Mouse (Mus musculus): Measurements from ENCODE around the gene Sfmbt2.
"Not testable (repeated sequence)": the region's sequence is repeated elsewhere in the genome, so short reads cannot be mapped to it uniquely, and the experiment has no call there.

Gene Sfmbt2

DNA sequence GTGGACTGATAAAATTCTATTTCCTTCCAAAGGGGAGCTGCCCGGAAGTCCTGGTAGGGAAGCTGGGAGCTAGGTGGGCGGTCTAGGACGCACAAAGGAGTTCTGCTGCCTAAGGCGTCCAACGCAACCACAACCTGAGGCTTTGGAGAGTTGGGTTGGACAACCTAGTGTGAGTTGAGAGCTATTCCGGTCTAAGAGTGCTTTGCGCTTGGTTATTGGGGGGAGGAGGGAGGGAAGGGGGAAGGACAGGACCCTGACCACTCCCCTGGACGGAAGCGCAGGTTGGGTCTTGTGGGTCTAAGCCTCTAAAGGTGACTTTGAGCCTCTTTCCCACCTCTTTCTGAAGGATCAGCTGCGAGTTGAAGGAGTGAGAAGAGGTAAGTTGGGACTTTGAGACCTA, at the start of gene Sfmbt2:
Gene Sfmbt2, plus strand, starts transcription at position 335 of the 400 bp plus-strand sequence.
- DNase-seq, result no peak

DNA sequence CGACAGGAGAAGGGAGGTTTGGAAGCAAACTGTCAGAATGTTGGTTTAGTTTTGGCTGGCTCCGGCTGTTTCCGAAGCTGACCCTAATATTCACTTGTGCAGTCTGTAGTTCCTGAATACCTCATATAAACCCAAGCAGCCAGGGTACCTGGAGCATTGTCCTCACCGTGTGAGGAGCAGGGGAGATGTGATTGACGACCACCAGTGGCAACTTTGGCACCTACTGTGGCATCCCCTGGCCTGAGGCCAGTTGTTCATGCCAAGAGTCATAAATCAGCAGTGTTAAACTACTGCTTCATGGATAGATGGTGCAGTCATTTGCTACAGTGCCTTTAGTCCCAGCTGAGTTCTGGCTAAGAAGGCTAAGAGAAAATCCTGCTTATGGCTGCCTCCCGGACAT, 49.2 kb upstream of the Sfmbt2 start:
- no peak for DNase-seq

DNA sequence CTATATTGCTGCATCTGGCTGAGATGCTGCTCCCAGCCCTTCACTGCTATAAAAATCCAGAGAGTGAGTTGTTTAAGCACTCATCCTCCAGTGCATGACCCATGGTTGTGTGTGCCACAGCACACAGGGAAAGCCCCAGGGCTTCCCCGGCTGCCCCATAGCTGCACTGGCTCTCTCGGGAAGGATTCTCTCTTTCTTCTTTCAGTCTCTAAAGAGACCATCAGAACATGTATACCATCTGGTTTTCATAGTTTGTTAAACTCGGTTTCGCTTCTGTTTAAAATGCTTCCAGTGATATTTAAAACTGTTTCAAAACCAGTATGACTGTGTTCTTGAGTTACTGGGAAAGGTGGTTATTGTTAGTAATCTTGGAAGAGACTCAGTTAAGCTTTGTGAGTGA, 47.1 kb upstream of the Sfmbt2 start:
- DNase-seq, result no peak

DNA sequence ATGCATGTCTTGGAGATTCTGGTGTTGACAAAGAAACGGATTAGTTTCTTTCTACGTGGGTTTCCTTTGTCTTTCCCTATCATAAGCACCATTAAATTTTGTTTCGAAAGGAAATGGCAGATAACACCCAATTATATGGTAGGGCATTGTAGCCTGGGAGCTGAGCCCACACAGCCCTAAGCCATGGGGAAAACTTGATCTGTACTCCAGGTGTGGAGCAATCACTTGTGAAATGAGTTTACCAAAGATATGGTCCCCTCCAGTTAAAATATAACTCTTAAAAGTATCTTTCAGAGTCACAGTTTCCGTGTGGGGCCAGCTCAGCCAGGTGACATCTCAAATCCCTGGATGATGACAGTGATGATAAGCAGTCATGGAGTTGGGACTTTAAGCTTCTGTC, 45.3 kb upstream of the Sfmbt2 start:
- DNase-seq, result no peak

DNA sequence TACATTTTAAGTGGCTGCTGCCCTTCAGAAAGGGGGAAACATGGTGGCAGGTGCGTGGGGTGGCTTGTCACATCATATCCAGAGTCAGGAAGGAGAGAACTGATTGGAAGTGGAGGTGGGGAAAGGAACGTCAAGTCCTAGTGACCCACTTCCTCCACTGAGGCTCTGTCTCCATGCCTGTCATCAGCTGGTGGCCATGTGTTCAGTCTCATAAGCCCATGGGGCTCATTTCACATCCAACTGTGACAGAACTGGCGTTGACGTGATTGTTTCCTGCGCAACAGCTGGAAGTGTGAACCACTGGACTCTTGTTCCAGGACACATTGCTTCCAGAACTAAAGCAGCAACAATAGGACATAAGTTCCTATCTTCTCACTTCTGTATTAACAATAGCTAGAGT, 40.1 kb upstream of the Sfmbt2 start:
- DNase-seq, result no peak

DNA sequence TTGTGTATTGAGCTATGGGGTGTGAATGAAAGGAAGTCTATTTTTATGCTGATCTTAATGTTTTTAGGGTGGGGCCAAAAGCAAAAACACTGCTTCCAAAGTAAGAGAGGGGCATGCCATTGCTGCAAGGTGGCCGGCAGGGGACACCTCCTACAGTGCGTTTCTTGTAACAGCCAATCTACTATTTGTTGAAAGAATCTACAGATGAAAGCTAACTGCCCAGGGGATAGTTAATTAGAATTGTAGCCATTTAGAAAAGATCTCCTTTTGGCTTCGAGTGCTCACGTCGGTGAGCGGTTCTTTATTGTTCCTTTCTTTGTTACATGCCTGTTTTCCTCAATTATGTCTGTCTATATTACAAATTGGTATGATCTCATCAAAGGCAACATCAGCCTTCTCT, 36.0 kb upstream of the Sfmbt2 start:
- no peak for DNase-seq

DNA sequence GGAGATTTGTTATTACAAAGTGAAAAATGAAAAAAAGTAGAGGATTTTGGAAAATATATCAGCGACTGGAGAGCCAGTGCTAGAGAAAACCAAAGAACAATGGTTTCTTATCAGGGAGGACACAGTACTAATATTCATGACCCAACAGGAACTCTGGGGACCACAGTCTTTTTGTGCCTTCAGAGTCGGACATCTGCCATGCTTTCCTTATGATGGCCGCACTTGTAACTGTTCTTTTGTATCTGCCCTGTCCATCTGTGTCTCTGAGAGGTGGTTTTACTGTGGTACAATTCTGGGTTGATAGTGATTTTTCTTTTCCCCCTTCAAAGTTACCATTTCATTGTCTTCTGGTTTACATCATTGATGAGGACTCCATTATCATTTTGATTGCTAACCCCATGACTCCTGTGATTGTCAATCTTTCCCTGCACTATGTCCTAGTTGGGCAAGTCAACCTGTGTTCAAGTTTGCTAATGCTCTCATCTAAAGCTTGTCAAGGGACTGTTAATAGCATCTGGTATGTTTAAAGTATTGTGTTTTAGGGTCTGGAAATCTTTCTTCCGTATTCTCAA, 35.2 kb upstream of the Sfmbt2 start:
- DNase-seq, result no peak

DNA sequence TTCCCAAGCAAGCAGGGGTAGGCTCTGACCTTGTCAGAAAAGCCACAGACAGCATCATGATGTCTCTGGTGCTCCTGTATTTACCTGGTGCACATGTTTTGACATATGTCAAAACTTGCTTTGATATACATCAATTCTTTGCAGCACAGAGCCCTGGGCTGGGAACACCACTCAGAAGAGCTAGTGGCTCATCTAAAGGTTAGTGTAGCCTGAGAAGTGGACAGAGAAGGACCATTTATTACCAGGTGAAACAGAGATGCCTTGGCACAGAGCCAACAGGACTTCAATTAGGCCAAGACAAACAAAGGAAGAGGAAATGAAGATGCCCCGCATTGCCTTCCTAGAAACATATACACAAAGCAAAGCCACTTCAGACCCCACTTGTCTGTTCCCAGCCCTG, 30.3 kb upstream of the Sfmbt2 start:
- DNase-seq, result no peak

DNA sequence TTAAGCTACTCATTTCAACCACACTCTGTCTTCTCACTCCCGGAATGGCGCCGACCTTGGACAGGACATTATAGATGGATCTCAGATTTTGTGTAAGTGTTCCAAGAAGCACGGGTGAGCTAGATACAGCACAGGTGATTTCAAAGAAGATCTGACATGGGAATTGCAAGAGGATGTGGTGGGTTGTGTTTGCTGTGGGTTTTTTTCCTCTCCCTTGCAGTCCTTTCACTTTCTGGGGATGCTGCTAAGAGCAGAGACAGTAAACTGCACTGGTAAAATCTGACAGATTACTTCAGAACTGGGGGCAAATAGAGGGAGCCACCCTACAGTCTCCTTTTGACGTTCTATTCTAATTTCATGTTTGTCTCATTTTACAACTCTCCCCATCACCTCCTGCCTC, 26.8 kb upstream of the Sfmbt2 start:
- DNase-seq, result no peak

DNA sequence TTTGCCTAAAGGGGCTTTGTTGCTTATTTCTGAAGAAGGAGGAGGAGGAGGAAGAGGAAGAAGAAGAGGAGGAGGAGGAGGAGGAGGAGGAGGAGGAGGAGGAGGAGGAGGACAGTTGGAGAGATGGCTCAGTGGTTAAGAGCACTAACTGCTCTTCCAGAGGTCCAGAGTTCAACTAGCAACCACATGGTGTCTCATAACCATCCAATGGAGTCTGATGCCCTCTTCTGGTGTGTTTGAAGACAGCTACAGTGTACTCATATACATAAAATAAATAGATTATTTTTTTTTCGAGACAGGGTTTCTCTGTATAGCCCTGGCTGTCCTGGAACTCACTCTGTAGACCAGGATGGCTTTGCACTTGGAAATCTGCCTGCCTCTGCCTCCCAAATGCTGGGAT, 26.2 kb upstream of the Sfmbt2 start:
- DNase-seq, result not testable (repeated sequence)

DNA sequence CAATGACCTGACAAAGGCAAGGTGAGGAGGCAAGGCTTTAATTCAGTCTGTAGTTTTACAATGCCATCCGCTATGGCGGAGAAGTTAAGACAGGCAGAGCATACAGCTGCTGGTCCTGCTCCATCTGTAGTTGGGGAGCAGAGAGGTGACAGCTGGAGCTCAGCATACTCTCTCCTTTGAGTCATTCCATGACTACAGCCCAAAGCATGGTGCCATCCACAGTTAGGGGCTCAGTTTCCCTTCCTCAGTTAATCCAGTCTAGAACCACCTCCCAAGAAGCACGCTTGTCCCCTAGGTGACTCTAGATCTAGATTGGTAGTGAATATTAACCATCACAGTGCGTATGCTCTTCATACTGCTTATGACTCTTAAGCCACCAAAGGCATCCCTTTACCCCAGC, 23.1 kb upstream of the Sfmbt2 start:
- DNase-seq, result no peak

DNA sequence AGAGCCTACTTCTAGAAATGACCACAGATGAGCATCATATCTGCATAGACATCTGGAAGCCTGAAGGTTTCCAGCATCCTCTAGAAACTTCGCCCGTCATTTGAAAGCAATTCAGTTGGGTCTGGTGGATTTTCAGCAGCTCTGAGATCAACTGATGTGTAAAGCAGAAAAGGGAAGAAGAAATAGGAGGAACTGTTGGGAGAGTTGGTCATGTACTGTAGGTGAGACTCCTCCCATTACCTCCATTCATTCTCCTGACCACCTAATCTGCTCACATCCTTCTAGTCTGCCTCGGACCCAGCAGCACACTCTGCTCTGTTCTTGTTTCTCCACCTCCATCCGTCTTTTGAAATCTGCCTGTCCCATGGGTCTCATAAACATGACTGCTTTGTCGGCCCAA, 22.3 kb upstream of the Sfmbt2 start:
- DNase-seq, result no peak

DNA sequence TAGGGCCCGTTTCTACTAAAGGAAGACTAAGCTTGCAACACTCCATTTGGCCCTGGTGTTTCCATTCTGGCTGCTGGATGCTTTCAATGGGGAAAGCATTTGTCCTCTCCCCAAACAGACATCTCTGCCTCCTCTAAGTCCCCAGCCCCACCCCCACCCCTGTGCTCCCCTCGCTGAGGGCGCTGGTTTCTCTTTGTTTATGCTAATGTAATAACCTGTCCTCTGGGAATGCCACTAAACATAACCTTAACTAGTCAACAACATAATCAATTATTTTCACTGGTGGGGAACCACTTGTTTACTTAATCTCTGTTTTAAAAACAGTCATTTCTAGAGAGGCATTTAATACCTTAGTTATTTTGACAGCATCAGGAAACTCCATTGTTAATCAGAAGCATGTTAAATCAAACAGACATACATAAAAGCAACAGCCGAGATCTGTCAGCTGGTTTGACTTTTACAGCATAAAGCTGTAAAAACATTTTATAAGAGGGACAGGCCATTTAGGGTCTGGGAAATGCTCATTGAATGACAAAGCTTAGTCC, 20.0 kb upstream of the Sfmbt2 start:
- no peak for DNase-seq

DNA sequence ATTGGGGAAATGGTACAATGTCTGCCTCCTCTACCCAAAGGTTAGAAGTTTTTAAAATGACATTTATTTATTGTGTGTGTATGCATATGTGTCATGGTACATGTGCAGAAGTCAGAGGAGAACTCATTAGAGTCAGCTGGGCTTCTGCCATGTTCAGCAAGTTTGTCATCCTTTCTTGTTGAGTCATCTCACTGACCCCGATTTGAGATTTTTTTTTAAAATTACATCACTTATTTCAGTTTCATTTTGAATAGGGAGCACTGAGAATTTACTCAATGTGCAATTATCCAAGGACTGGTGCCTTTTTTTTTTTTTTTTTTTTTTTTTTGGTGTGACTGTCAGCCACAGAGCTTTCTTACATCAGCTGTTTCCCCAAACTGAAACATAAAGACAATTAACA, 19.2 kb upstream of the Sfmbt2 start:
- DNase-seq, result no peak

DNA sequence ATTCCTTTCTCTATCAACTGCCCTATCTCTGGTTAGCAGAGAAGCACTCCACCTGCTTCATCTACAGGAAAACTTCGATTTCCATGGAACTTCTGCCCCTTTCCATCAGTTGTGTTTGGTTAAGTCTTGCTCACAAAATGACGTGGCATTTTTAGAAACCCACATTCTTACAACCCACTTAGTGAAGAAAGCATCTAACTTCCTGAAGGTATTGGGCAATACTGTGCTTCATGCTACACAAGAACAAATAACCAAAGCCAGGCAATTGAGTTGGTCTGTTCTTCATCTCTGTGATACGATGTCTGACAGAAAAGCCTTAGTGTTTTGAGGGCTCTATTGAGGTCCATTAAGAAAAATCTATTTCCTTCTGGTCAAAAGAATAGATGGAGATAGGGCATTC, 17.4 kb upstream of the Sfmbt2 start:
- DNase-seq, result no peak

DNA sequence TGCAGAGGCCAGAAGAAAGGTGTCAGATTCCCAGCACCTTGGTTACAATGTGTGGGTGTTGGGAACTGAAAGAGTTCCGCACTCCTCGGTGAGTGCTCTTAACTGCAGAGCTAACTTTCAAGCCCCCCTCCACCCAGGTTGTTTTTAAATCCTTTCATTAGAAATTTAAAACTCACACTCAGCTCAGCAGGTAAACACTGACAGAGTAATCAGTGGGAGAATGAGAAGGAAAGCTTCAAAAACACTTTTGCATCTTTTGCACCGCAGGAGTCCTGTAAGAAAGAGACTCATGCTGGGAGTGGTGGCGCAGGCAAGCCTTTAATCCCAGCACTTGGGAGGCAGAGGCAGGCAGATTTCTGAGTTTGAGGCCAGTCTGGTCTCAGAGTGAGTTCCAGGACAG, 16.4 kb upstream of the Sfmbt2 start:
- DNase-seq, result no peak

DNA sequence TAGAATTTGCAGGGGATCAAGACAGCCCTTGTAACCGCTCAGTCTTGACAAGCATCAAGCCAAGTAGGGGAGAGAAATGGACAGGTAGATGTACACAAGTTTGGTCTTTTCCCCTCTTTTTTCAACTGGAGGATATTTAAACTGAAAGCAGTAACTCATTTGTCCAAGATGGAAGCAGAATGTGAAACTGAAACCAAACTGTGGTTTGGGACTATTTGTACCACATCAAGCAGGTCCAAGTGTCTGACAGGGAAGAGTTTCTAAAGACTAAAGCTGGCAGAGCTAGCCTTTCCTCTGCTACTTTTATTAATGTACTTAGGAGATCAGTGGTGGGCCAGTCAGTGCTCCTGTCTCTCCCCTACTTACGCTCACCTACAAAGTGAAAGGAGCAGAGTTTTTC, 10.4 kb upstream of the Sfmbt2 start:
- DNase-seq, result no peak

DNA sequence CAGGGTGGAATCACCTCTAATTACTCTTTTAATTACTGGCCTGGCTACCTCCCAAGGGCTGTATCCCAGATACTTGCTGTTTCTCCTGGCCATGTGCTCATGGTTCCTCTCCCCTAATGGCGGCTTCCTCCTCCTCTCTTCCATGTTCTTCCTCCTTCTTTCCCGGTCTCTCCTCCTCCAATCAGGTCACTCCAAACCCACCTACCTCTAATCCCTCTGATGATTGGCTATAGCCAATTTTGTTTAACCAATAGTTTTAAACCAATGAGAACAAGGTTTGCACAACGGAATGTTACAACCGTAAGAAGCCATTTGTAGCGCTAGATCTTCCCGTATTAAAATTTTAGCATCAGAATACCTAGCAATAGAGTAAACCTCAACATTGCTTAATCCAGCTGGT, 5.2 kb upstream of the Sfmbt2 start:
- no peak for DNase-seq

DNA sequence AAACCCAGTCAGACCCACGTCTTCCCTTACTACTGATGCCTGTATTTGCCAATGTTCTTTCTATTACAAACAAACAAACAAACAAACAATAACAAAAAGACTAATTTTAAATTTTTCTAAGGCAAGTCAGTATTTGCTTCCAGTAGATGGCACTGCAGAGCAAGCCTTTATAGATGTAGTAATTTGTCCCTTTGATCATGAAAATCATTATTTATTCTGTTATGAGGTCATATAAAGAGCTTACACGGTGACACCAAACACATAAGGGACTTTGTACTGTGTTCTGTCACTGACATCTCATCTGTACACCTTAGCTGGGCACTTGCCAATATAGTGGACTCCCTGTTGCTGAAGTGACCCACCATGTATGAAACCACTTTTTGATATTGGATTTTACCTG, 4.0 kb upstream of the Sfmbt2 start:
- no peak for DNase-seq

DNA sequence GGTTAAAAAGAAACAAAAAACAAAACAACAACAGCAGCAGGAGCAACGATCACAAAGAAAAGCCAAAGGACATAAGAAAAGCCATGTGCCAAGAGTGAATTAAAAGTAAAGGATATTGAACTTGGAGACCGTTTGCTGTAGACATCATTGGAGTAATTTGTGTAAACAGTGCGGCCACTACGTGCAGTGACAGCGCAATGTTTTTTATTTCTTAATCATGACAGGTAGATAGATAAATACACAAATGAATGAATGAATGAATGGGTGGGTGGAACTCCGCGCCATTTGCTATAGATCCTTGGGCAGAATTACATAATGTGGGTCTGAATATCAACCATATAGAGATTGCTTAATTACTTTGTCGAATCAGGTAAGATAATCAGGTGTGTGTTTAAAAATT, 634 bp upstream of the Sfmbt2 start:
- no peak for DNase-seq

DNA sequence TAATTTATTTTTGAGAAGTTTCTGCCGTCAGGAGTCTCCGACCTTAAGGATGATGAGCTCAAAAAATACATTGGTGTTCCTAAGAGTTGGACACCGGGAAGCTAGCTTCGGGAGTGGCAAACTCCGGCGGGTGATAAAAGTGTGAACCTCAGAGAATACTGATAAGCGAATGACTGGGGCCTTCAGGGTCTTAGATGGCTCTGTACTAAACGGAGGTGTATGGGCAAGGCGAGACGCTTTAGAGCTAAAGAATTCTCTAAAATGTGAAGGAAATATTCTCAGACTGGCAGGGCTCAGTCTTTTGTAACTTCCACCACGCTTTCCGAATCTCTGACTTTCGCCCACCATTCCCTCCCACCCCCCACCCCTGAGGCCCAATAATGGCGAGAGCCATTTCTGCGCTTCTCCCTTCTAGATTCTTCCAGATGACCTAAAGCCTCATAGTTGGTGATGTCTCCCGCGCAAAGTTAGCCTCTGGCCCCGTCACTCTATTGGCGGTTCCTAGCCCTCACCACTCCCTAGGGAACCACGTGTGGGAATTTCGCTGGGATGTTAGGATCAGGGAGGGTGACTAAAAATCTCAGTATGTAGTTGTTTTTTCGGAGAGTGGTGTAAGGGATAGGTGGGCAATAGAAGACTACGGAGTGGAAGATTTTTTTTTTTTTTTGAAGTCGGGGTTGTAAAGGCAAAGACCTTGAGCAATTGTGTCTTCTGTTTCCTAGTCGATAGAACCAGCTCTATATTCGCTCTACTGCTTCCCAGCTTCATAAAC, 563 bp downstream of the Sfmbt2 start:
- no peak for DNase-seq

DNA sequence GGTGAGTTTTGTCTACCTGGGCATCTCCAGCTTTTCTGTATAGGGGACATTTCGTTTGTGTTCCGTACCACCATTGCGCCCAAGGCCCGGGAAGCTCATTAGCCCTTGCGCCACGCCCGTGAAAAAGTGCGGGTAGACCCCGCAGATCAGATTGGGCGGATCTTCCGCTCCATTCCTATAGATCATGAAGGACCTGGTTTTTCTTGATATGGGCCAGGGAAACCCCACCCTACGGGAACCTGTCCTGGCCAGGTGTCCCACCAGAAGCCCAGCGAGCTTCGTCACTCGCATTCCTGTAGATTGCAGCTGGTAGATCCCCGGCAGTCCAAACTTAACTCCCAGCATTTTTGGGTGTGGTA, 1.1 kb downstream of the Sfmbt2 start:
- no peak for DNase-seq

DNA sequence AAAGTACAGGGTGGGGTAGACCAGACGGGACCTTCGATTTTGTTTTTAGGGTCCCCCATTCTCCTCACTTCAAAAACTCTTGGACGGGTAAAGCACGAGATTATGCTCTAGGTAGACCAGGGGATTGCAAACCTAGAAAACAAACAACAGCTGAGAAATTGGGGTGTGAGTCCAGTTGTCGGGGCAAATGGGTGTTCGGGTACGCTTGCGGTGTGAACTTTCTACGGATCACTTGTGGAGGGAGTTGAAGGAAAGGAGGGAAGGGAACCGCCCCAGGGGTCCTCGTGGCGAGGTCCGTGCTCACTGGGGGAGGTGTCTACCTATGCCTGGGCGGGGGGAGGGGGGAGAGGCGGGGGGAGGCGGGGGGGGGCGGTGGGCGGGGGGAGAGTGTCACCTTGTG, 1.6 kb downstream of the Sfmbt2 start:
- DNase-seq, result no peak

DNA sequence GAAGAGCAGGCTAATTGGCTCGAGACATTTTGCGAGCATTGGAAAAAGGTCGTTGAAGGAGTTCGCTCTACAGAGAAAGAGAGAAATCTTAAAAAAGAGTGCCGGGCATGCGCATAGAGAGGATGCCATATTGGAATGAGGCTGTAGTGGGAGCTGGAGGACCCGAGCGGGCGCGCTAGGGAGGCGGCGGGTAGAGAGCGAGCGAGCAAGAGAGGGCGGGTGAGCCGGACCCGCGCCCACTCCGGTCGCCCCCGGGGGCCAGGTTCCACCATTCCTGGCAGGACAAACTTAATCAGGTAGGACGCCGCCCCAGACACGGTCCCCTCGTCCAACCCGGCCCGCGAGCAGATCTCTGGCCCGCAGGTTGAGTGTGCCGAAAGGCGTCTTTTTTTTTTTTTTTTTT, 2.0 kb downstream of the Sfmbt2 start:
- DNase-seq, result peak; percentile 68

Measured in right cerebral cortex, adult 18-20 months (tissue).